Mouse (Mus musculus): ENCODE results near the gene Retreg1. TPM values are rescaled to one million over a fixed set of nuclear protein-coding genes. Genes with fewer than 3 reads are reported as not detected.

Gene Retreg1
- polyA plus RNA-seq, 1 experiment from 2014 or later = 4.7 TPM

- no peak overlapping the region for H3K4me3 ChIP-seq
- no peaks in the 10 kb centered on the region for H3K27me3 ChIP-seq
- no peaks in the 10 kb centered on the region for H3K9me3 ChIP-seq
- no peak overlapping the region for H3K9ac ChIP-seq
- no peaks in the 10 kb centered on the region for H3K4me1 ChIP-seq
- WGBS = 89% methylated on average over 2 of the region's 2 CpGs
- no peak for ATAC-seq (ENCODE audit: insufficient number of reproducible peaks, insufficient read depth, low FRiP score, low TSS enrichment, low read depth)
- no peak overlapping the region; the same call in 1 of the 2 replicates for H3K27ac ChIP-seq
- H3K36me3 ChIP-seq = no peaks in the 10 kb centered on the region
- H3K4me2 ChIP-seq = no peak overlapping the region
These were observed 79.0 kb downstream of the Retreg1 start for GRCm38 (mm10) chr15:25922007-25922406.

DNA sequence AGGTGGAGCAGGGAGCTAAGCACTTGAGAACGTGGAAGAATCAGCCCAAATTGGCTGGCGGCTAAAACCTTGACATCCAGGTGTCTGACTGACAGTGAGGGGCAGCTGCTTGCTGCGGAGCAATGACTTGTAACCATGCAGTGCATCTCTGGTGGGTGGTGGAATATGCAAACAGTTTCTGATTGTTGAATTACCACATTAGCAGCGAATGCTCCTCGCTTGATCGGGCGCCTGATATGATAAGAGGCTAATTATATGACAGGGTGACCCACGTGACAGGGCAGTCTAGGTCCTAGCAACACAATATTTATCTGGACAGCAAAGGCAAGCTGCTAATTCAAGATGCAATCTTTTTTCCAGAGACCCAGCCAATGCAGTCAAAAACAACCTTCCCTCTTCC, 80.9 kb downstream of the Retreg1 start:
- no peak overlapping the region for H3K27ac ChIP-seq
- H3K4me2 ChIP-seq = no peak overlapping the region
- H3K9me3 ChIP-seq = no peaks in the 10 kb centered on the region
- no peak for ATAC-seq (ENCODE audit: insufficient number of reproducible peaks, insufficient read depth, low FRiP score, low TSS enrichment, low read depth)
- H3K4me3 ChIP-seq = no peak overlapping the region
- H3K27me3 ChIP-seq = no peaks in the 10 kb centered on the region
- no peaks in the 10 kb centered on the region for H3K4me1 ChIP-seq
- H3K9ac ChIP-seq = no peak overlapping the region
- no peaks in the 10 kb centered on the region for H3K36me3 ChIP-seq
- 83% methylated on average over 8 of the region's 8 CpGs for WGBS

DNA sequence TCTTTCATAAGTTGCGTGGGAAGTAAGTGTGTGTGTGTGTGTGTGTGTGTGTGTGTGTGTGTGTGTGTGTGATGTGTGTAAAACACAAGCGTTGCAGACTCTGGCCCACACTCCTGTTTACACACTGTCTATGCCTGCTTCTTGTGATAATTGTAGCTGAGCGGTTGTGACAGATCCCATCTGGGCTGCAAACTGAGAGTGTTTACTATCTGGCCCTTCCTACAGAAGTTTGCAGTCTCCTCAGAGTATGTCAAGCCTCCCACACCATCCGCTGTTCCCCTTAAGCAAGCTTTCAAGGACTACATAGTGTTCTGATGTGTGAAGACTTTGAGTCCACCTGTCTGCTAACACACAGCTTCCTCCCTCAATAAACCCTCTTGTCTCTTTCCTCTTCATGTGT, 83.2 kb downstream of the Retreg1 start:
- H3K4me3 ChIP-seq = no peak overlapping the region
- H3K36me3 ChIP-seq = no peaks in the 10 kb centered on the region
- H3K27ac ChIP-seq = no peak overlapping the region
- no peak for ATAC-seq (ENCODE audit: insufficient number of reproducible peaks, insufficient read depth, low FRiP score, low TSS enrichment, low read depth)
- H3K9me3 ChIP-seq = no peaks in the 10 kb centered on the region
- no peak overlapping the region for H3K4me2 ChIP-seq
- 90% methylated on average over 4 of the region's 4 CpGs for WGBS
- no peak overlapping the region for H3K9ac ChIP-seq
- H3K27me3 ChIP-seq = no peaks in the 10 kb centered on the region
- H3K4me1 ChIP-seq = no peaks in the 10 kb centered on the region

- ATAC-seq (ENCODE audit: insufficient number of reproducible peaks, insufficient read depth, low FRiP score, low TSS enrichment, low read depth) = no peak
- Histone ChIP-seq H3K4me3 (no peak overlapping the region), H3K4me2 (no peak overlapping the region), H3K27ac (no peak overlapping the region), H3K36me3 (no peaks in the 10 kb centered on the region), H3K4me1 (no peaks in the 10 kb centered on the region), H3K9me3 (no peaks in the 10 kb centered on the region), H3K27me3 (no peaks in the 10 kb centered on the region), H3K9ac (no peak overlapping the region)
- WGBS = 93% methylated on average over 14 of the region's 14 CpGs
These were observed 84.1 kb downstream of the Retreg1 start for GRCm38 (mm10) chr15:25927106-25927505.

DNA sequence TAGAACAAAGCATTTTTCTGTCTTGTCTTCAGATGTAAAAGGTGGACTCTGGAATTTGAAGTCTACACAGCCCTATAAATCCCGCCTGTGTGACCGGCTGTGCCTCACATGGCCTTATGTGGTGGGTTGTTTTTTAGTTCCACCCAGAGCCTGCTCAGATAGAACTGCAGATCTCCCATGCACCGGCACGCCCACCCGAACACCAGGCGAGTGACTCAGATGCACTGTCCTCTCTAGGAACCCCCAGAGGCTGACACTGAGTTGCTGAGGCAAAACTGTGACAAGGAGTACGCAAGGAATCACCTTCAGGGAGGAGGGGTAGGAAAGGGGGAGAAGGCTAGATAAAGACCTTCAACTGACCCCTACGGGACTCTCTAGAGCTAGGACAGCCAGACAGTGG, 85.0 kb downstream of the Retreg1 start:
- no peak overlapping the region for H3K9ac ChIP-seq
- no peak overlapping the region for H3K4me3 ChIP-seq
- 84% methylated on average over 8 of the region's 8 CpGs for WGBS
- H3K4me2 ChIP-seq = no peak overlapping the region
- H3K36me3 ChIP-seq = no peaks in the 10 kb centered on the region
- no peaks in the 10 kb centered on the region for H3K27me3 ChIP-seq
- no peak for ATAC-seq (ENCODE audit: insufficient number of reproducible peaks, insufficient read depth, low FRiP score, low TSS enrichment, low read depth)
- no peak overlapping the region for H3K27ac ChIP-seq
- peaks cover 3% of the 10 kb centered on the region for H3K4me1 ChIP-seq
- H3K9me3 ChIP-seq = no peaks in the 10 kb centered on the region

GRCm38 (mm10) chr15:25928831-25929230, 85.9 kb downstream of the Retreg1 start:
- H3K27me3 ChIP-seq = no peaks in the 10 kb centered on the region
- H3K27ac ChIP-seq = no peak overlapping the region
- H3K9me3 ChIP-seq = no peaks in the 10 kb centered on the region
- no peaks in the 10 kb centered on the region for H3K36me3 ChIP-seq
- no peak overlapping the region for H3K4me3 ChIP-seq
- H3K9ac ChIP-seq = no peak overlapping the region
- ATAC-seq (ENCODE audit: insufficient number of reproducible peaks, insufficient read depth, low FRiP score, low TSS enrichment, low read depth) = no peak
- peaks cover 11% of the 10 kb centered on the region for H3K4me1 ChIP-seq
- 67% methylated on average over 5 of the region's 5 CpGs for WGBS
- H3K4me2 ChIP-seq = no peak overlapping the region

DNA sequence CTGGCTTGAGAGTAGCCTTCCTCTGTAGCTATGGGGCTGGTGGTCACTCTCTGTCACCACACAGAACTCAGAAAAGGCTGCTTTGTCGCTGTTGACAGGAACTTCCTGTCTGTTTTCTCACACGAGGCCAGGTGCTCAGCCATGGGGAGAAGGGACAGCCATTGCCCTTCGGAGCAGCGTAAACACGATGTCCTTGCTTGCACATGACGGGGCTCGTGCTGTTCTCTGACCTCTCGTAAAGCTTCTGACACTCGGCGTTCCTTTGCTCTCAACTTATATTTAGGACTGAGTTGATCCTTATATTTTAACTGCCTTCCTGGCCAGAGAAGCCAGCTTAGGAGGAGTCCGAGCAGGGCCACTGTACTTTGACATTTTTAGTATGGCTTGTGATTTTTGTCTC, 86.5 kb downstream of the Retreg1 start:
- peaks cover 13% of the 10 kb centered on the region for H3K4me1 ChIP-seq
- H3K4me2 ChIP-seq = no peak overlapping the region
- no peaks in the 10 kb centered on the region for H3K27me3 ChIP-seq
- ATAC-seq (ENCODE audit: insufficient number of reproducible peaks, insufficient read depth, low FRiP score, low TSS enrichment, low read depth) = no peak
- H3K9me3 ChIP-seq = no peaks in the 10 kb centered on the region
- H3K36me3 ChIP-seq = no peaks in the 10 kb centered on the region
- H3K9ac ChIP-seq = no peak overlapping the region
- no peak overlapping the region for H3K4me3 ChIP-seq
- H3K27ac ChIP-seq = no peak overlapping the region
- WGBS = 72% methylated on average over 11 of the region's 11 CpGs

- Histone ChIP-seq H3K4me1 (peaks cover 13% of the 10 kb centered on the region), H3K27me3 (no peaks in the 10 kb centered on the region), H3K9me3 (no peaks in the 10 kb centered on the region), H3K27ac (no peak overlapping the region), H3K4me3 (no peak overlapping the region), H3K36me3 (no peaks in the 10 kb centered on the region), H3K9ac (no peak overlapping the region), H3K4me2 (no peak overlapping the region)
- WGBS = 80% methylated on average over 10 of the region's 10 CpGs
- ATAC-seq (ENCODE audit: insufficient number of reproducible peaks, insufficient read depth, low FRiP score, low TSS enrichment, low read depth) = no peak
These were observed 87.0 kb downstream of the Retreg1 start for GRCm38 (mm10) chr15:25929936-25930335.

- H3K27ac ChIP-seq = no peak overlapping the region
- peaks cover 13% of the 10 kb centered on the region for H3K4me1 ChIP-seq
- no peak overlapping the region for H3K4me2 ChIP-seq
- no peak overlapping the region for H3K9ac ChIP-seq
- no peaks in the 10 kb centered on the region for H3K9me3 ChIP-seq
- H3K36me3 ChIP-seq = no peaks in the 10 kb centered on the region
- H3K4me3 ChIP-seq = no peak overlapping the region
- H3K27me3 ChIP-seq = no peaks in the 10 kb centered on the region
- WGBS = 90% methylated on average over 5 of the region's 5 CpGs
- ATAC-seq (ENCODE audit: insufficient number of reproducible peaks, insufficient read depth, low FRiP score, low TSS enrichment, low read depth) = no peak
These were observed 87.7 kb downstream of the Retreg1 start for GRCm38 (mm10) chr15:25930657-25931056.

DNA sequence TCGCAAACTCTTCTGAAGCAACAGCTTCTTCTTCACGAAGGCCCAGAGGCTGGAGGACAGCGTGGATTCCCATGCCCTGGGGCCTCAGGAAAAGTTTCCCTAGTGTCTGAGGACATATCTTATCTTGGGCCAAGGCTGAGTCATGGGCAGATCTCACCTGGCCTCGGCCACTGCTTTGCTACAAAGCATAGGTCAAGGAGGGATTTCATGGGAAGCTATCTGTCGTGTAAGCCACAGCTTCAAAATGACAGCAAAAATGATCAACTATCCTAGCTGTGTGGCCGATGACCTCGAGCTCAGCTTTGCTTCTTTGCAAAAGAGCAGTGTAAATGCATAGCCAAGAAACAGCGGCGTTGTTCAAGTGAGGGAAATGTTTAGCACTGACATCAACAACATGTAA, 89.5 kb downstream of the Retreg1 start:
- no peak overlapping the region for H3K9ac ChIP-seq
- ATAC-seq (ENCODE audit: insufficient number of reproducible peaks, insufficient read depth, low FRiP score, low TSS enrichment, low read depth) = no peak
- WGBS = 89% methylated on average over 9 of the region's 9 CpGs
- no peaks in the 10 kb centered on the region for H3K9me3 ChIP-seq
- peaks cover 13% of the 10 kb centered on the region for H3K4me1 ChIP-seq
- H3K4me2 ChIP-seq = no peak overlapping the region
- H3K27me3 ChIP-seq = no peaks in the 10 kb centered on the region
- no peak overlapping the region for H3K4me3 ChIP-seq
- no peak overlapping the region for H3K27ac ChIP-seq
- no peaks in the 10 kb centered on the region for H3K36me3 ChIP-seq

DNA sequence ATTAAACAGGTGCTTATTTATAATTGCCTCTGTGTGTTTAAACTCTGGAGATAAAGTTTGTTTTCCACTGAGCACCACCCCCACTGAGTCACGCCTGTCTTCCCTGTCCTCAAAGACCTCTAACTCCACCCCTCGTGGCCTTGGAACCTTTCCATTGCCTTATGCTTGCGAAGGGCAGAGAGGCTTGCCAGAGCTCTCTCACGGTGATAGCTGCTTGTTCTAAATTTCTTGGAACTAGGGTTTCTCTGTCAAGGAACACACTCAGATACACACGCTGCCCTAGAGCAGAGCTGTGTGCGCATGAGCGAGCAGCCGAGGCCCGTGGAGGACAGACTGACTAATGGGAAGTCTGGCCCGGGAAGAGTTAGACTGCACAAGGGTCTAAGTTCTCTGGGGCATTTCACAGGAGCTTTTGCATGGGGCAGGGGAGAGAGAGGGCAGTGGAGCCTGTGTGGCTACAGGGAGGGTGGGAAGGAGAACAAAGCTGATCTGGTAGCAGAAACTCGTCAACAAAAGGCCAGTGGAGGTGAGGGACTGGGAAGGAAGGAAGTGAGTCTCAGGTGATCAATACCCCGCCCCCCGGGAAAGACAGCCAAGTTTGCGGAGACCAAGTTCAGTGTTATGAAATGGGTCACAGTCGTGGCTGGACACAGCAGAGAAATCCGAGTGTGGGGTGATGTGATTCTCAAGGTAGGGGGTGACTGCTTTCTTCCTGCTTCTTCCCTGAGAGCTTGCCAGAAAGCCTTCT, 90.1 kb downstream of the Retreg1 start:
- H3K9me3 ChIP-seq = no peaks in the 10 kb centered on the region
- no peaks in the 10 kb centered on the region for H3K27me3 ChIP-seq
- H3K9ac ChIP-seq = no peak overlapping the region
- ATAC-seq (ENCODE audit: insufficient number of reproducible peaks, insufficient read depth, low FRiP score, low TSS enrichment, low read depth) = no peak
- no peak overlapping the region for H3K4me3 ChIP-seq
- no peak overlapping the region for H3K4me2 ChIP-seq
- peaks cover 13% of the 10 kb centered on the region for H3K4me1 ChIP-seq
- H3K36me3 ChIP-seq = no peaks in the 10 kb centered on the region
- H3K27ac ChIP-seq = peak overlapping the region; percentile 48; the same call in 1 of the 2 replicates
- 58% methylated on average over 16 of the region's 16 CpGs for WGBS

- no peak overlapping the region for H3K9ac ChIP-seq
- H3K4me3 ChIP-seq = no peak overlapping the region
- H3K27me3 ChIP-seq = no peaks in the 10 kb centered on the region
- no peak overlapping the region for H3K27ac ChIP-seq
- peaks cover 13% of the 10 kb centered on the region for H3K4me1 ChIP-seq
- 56% methylated on average over 7 of the region's 7 CpGs for WGBS
- no peaks in the 10 kb centered on the region for H3K36me3 ChIP-seq
- H3K4me2 ChIP-seq = no peak overlapping the region
- no peaks in the 10 kb centered on the region for H3K9me3 ChIP-seq
- ATAC-seq (ENCODE audit: insufficient number of reproducible peaks, insufficient read depth, low FRiP score, low TSS enrichment, low read depth) = no peak
These were observed 90.7 kb downstream of the Retreg1 start for GRCm38 (mm10) chr15:25933685-25934108.

Data from embryonic facial prominence, embryonic 13.5 days (tissue).